Mouse (Mus musculus) hindbrain, embryonic 14.5 days (tissue): ENCODE measurements at regions not wholly inside any gene's neighbourhood (a gene's known extent, or its start where the extent isn't known, plus 50 kb on each side); places are given as distances from the start of the nearest gene placed in this dataset.
A peak's percentile ranks its signal among the peaks of the same experiment; 100 is the strongest.
"Not testable (repeated sequence)": the region's sequence is repeated elsewhere in the genome, so short reads cannot be mapped to it uniquely, and the experiment has no call there.

Experiments
- ATAC-seq: fragments of 200-750 bp; cut with Nextera tagmentation; 2 replicates; pipeline ENCODE4 v1.8.0; 2017; ENCODE audit warnings: moderate number of reproducible peaks, mild to moderate bottlenecking, moderate TSS enrichment, moderate library complexity; ENCODE audit not compliant: low FRiP score
- DNase-seq: peaks from one replicate; pipeline ENCODE4 v3.0.0-alpha.2; 2015; ENCODE audit warnings: low spot score
- H3K27ac ChIP-seq: fragments of 300-500 bp; sonication (generic); 2 replicates; pipeline ENCODE4 v1.5.1; 2014; ENCODE audit warnings: mild to moderate bottlenecking, moderate library complexity
- H3K27me3 ChIP-seq: fragments of 300-500 bp; sonication (generic); 2 replicates; pipeline ENCODE4 v1.6.1; 2014; ENCODE audit warnings: mild to moderate bottlenecking, low read length, mixed read lengths; ENCODE audit not compliant: control insufficient read depth, insufficient read depth
- H3K36me3 ChIP-seq: fragments of 300-500 bp; sonication (generic); replicated peaks from 2 replicates; pipeline ENCODE4 v1.6.1; 2014; ENCODE audit not compliant: control insufficient read depth, insufficient read depth
- H3K4me1 ChIP-seq: fragments of 300-500 bp; sonication (generic); replicated peaks from 2 replicates; pipeline ENCODE4 v1.6.1; 2014; ENCODE audit warnings: antibody characterized with exemption, low read length, mixed read lengths; ENCODE audit not compliant: control insufficient read depth, insufficient read depth
- H3K4me2 ChIP-seq: fragments of 300-500 bp; sonication (generic); replicated peaks from 2 replicates; pipeline ENCODE4 v1.6.1; 2014; ENCODE audit warnings: mild to moderate bottlenecking, moderate library complexity
- H3K4me3 ChIP-seq: fragments of 300-500 bp; sonication (generic); replicated peaks from 2 replicates; pipeline ENCODE4 v1.5.1; 2014; ENCODE audit warnings: mild to moderate bottlenecking, low read length
- H3K9ac ChIP-seq: fragments of 300-500 bp; sonication (generic); 2 replicates; pipeline ENCODE4 v1.6.1; 2014
- H3K9me3 ChIP-seq: fragments of 300-500 bp; sonication (generic); 2 replicates; pipeline ENCODE4 v1.6.1; 2016; ENCODE audit warnings: low read length; ENCODE audit not compliant: control insufficient read depth
- WGBS: fragments of 180-500 bp; shearing (Covaris S2); extraction: QIAGEN DNeasy Blood & Tissue Kit; methylation state at CpG from one replicate; pipeline ENCODE4 v1.1.7; 2014; 5-methylcytosine and 5-hydroxymethylcytosine counted together

- 46% methylated on average over 3 of the region's 3 CpGs for WGBS
- not testable (repeated sequence) for H3K27ac ChIP-seq, ATAC-seq, DNase-seq, H3K4me1 ChIP-seq, H3K9ac ChIP-seq, H3K36me3 ChIP-seq, H3K27me3 ChIP-seq, H3K4me3 ChIP-seq, H3K9me3 ChIP-seq, H3K4me2 ChIP-seq
Measured at GRCm38 (mm10) chr5:10550115-10550514, 303.8 kb upstream of the Gm5152 start.

DNA sequence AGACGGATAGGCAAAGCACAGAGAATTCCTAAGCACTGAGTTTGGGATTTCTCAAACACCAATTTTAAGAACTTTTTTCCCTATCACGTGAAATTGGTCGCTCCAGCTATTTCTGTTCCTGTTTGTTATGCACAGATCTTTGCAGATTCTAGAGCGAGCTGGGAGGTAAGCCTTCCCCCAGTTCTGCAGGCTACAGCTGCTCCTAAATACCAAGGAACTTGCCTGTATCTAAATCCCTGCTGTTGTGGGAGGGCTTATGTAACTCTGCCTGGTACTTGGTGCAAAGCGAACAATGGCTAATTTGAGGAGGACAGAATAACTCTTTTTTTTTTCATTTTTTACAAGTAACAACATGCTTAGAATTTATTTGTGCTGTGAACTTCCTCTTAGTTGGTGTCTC, 316.0 kb upstream of the Gm5152 start:
- DNase-seq (no peak), ATAC-seq (no peak)
- H3K4me1 ChIP-seq = no peaks in the 10 kb centered on the region
- no peaks in the 10 kb centered on the region for H3K36me3 ChIP-seq
- no peak overlapping the region for H3K9ac ChIP-seq
- WGBS = 51% methylated on average over 5 of the region's 5 CpGs
- H3K27me3 ChIP-seq = no peaks in the 10 kb centered on the region
- H3K9me3 ChIP-seq = no peaks in the 10 kb centered on the region
- H3K4me2 ChIP-seq = no peak overlapping the region
- no peak overlapping the region for H3K27ac ChIP-seq
- H3K4me3 ChIP-seq = no peak overlapping the region

DNA sequence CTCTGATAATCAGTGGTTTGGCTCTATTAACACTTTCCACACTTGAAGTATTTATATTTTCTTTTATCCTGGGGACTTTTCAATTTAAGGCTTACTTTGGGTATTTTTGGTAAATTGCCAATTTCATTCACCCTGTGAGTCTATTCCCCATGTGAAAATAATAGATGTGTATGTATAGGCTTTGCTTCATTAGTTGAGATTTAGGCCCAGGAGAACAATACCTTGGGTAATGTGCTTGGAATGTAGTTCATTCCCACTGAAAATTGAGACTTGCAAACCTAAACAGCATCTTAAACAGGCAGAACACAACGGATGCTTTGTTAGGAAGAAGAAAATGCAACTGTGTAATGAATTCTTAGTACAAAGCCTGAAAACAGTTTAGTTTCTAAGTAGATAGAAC, 346.1 kb upstream of the Gm5152 start:
- H3K9me3 ChIP-seq = no peaks in the 10 kb centered on the region
- no peaks in the 10 kb centered on the region for H3K27me3 ChIP-seq
- H3K4me1 ChIP-seq = no peaks in the 10 kb centered on the region
- no peak overlapping the region for H3K9ac ChIP-seq
- ATAC-seq (0 out of 2 replicates have a peak, but pooled peaks have one; percentile 62), DNase-seq (peak; percentile 30)
- no peak overlapping the region for H3K4me2 ChIP-seq
- 49% methylated on average over 1 of the region's 1 CpGs for WGBS
- no peak overlapping the region for H3K27ac ChIP-seq
- H3K36me3 ChIP-seq = no peaks in the 10 kb centered on the region
- no peak overlapping the region for H3K4me3 ChIP-seq

DNA sequence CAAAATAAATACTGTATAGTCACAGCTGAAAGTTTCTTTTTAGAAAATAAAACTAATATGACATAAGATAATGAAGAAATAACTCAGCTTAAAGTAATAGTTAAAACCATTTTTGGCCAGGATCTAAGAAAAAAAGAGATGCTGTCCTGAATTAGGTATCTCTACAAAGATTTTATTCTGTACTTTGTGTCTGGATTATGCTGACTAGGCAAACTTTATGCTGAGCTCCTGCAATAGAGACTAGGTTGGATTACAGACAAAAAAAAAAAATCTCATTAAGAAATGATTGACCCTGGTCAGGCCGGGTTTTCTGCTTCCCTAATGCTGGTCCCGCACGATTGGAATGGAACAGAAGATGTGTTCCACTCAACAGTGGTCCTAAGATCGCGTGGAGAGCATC, 346.8 kb upstream of the Gm8871 start:
- Histone ChIP-seq H3K36me3 (no peaks in the 10 kb centered on the region), H3K27me3 (no peaks in the 10 kb centered on the region), H3K4me3 (no peak overlapping the region), H3K9me3 (no peaks in the 10 kb centered on the region), H3K9ac (no peak overlapping the region), H3K4me1 (no peaks in the 10 kb centered on the region), H3K27ac (no peak overlapping the region), H3K4me2 (no peak overlapping the region)
- DNase-seq = no peak
- 93% methylated on average over 5 of the region's 5 CpGs for WGBS
- ATAC-seq = no peak

- H3K9me3 ChIP-seq = peaks cover 8% of the 10 kb centered on the region; the same call in 1 of the 2 replicates
- H3K4me1 ChIP-seq = no peaks in the 10 kb centered on the region
- no peak overlapping the region for H3K9ac ChIP-seq
- no peaks in the 10 kb centered on the region for H3K27me3 ChIP-seq
- no peak overlapping the region for H3K4me3 ChIP-seq
- DNase-seq (peak; percentile 78), ATAC-seq (no peak)
- H3K4me2 ChIP-seq = no peak overlapping the region
- H3K36me3 ChIP-seq = no peaks in the 10 kb centered on the region
- H3K27ac ChIP-seq = no peak overlapping the region
- WGBS = 29% methylated on average over 1 of the region's 1 CpGs
Measured at GRCm38 (mm10) chr5:10633176-10633575, 314.4 kb upstream of the Gm8871 start.

DNA sequence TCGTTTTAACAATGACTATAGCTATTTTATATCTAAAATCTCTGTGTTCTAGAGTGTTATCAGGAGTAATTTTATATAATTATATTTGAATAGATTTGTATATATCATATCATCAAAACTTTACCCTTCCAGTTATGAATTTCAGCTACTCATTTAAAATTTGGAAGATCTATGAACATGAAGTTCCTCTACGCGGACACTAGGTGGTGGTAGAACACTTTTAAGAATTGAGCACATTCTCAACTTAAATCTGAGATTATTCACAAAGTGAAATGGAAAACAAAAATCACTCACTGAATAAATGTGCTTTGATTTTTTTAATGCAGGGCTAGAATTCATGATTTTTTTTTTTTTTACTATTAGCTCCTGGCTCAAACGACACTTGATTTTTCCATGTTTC, 299.5 kb upstream of the Gm8871 start:
- Histone ChIP-seq H3K36me3 (no peaks in the 10 kb centered on the region), H3K4me2 (no peak overlapping the region), H3K4me3 (no peak overlapping the region), H3K27me3 (no peaks in the 10 kb centered on the region), H3K9ac (no peak overlapping the region), H3K27ac (no peak overlapping the region), H3K9me3 (0 out of 2 replicates have a peak, but pooled peaks cover 4% of the 10 kb centered on the region), H3K4me1 (no peaks in the 10 kb centered on the region)
- WGBS = 39% methylated on average over 4 of the region's 4 CpGs
- no peak for ATAC-seq
- DNase-seq = peak; percentile 76

DNA sequence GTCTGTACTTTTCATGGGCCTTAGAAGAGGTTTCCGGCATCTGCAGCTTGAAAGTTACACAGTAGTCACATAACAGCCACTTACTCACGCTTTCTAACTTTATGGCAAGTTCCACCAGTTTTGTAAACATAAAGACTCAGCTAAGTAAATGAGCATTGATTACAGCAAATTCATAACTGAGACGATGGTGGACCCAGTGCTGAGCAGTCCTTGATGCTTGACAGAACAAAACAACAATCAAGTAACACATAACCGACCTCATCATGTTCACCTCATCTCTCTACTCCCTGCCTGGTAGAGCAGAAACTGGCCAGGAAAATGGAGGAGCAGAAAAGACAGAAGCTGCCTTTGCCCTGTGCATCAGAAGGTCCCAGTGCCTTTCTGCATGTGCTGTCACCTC, 284.3 kb upstream of the Gm8871 start:
- Histone ChIP-seq H3K4me2 (no peak overlapping the region), H3K9me3 (no peaks in the 10 kb centered on the region), H3K4me1 (no peaks in the 10 kb centered on the region), H3K4me3 (no peak overlapping the region), H3K27ac (no peak overlapping the region), H3K27me3 (no peaks in the 10 kb centered on the region), H3K9ac (no peak overlapping the region), H3K36me3 (no peaks in the 10 kb centered on the region)
- DNase-seq = no peak
- ATAC-seq = no peak
- 87% methylated on average over 4 of the region's 4 CpGs for WGBS

GRCm38 (mm10) chr5:10674199-10674598, 273.4 kb upstream of the Gm8871 start:
- DNase-seq (peak; percentile 51), ATAC-seq (no peak)
- no peak overlapping the region for H3K27ac ChIP-seq
- no peak overlapping the region for H3K4me2 ChIP-seq
- H3K4me1 ChIP-seq = no peaks in the 10 kb centered on the region
- H3K9me3 ChIP-seq = no peaks in the 10 kb centered on the region
- no peak overlapping the region for H3K4me3 ChIP-seq
- H3K36me3 ChIP-seq = no peaks in the 10 kb centered on the region
- no peak overlapping the region for H3K9ac ChIP-seq
- no peaks in the 10 kb centered on the region for H3K27me3 ChIP-seq
- WGBS = 50% methylated on average over 1 of the region's 1 CpGs

- Histone ChIP-seq H3K9ac (no peak overlapping the region), H3K4me1 (no peaks in the 10 kb centered on the region), H3K36me3 (no peaks in the 10 kb centered on the region), H3K27me3 (no peaks in the 10 kb centered on the region), H3K4me2 (no peak overlapping the region), H3K4me3 (no peak overlapping the region), H3K9me3 (no peaks in the 10 kb centered on the region), H3K27ac (no peak overlapping the region)
- WGBS = 91% methylated on average over 4 of the region's 4 CpGs
- DNase-seq (no peak), ATAC-seq (no peak)
Measured at GRCm38 (mm10) chr5:10685519-10685918, 262.1 kb upstream of the Gm8871 start.

DNA sequence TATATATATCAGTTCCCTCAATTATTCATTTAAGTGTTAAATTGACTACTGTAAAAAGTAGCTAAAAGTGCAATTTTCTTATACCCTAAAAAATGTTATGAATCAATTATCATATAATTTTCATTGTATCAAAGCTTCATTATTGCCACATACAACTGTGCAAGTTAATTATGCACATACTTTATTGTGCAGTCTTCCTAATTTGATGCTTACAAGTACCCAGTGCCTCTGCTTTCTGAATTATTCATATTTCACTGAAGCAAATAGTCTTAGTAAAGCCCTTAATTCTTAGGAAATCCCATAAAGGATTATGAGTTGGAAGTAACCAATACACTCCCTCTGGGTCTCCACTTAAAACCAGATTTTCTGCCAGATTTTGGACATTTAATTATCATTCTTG, 220.5 kb upstream of the Gm8871 start:
- no peak for ATAC-seq
- Histone ChIP-seq H3K9me3 (no peaks in the 10 kb centered on the region), H3K4me2 (no peak overlapping the region), H3K4me1 (no peaks in the 10 kb centered on the region), H3K27me3 (no peaks in the 10 kb centered on the region), H3K9ac (no peak overlapping the region), H3K27ac (no peak overlapping the region), H3K36me3 (no peaks in the 10 kb centered on the region), H3K4me3 (no peak overlapping the region)
- DNase-seq = no peak
